Mouse (Mus musculus) c-Kit-positive CD71-positive TER-119-negative erythroid progenitor cells, embryonic 14.5 days (primary cell): ENCODE measurements at regions not wholly inside any gene's neighbourhood (a gene's known extent, or its start where the extent isn't known, plus 50 kb on each side); places are given as distances from the start of the nearest gene placed in this dataset.

Experiments used
- DNase-seq: peaks from one replicate; pipeline ENCODE4 v3.0.0-alpha.2; 2013; ENCODE audit warnings: low read depth

DNA sequence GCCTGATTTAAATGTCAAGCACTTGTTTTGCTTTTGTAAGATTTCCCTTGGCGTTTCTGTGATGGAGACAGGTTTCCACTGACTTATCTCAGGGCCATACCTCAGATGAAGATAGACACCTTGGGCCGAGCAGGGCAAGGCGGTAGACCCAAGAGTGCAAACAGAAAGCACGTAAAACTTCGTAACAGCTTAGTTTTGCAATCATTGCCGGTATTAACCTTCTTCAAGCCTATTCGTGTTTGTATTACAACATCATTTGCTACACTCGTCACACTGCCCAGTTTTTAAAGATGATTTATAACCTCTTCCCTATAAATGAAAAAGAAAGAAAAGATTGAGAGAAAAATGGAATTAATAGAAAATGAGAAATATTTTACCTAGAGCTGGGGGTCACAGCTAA lies 56.6 kb upstream of the Ank start:
- no peak for DNase-seq

GRCm38 (mm10) chr15:27412304-27412703 lies 54.2 kb upstream of the Ank start:
- no peak for DNase-seq

GRCm38 (mm10) chr15:27412761-27413160 lies 53.7 kb upstream of the Ank start:
- no peak for DNase-seq

- no peak for DNase-seq
Observed at GRCm38 (mm10) chr15:27413486-27413885, 53.0 kb upstream of the Ank start.

- DNase-seq = no peak
Observed at GRCm38 (mm10) chr15:27414819-27415218, 51.7 kb upstream of the Ank start.
